Mouse (Mus musculus): ENCODE measurements around the gene Naf1.

DNA sequence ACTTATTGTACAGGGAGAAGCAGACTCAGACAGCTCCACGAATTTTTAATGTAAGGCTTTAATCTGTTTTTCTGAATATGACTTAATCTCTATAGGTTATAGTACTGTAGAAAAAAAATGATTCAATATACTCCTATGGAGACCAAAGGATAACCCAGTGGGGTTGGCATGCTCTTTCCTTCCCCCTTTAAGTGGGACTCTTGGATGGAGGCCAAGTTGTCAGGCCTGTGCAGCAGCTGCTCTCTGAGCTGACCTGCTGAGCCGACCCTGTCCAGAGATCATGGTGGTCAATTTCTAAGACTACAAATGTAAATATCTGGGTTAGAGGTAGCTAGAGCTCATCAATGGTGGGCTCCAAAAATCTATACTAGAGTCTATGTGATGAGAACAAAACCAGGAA, 45.0 kb downstream of the Naf1 start:
- no peak for TF ChIP-seq GATA1 (IDR thresholded peaks at IDR 0.05; ENCODE audit: low read length)
- no peak for TF ChIP-seq TAL1 (IDR thresholded peaks at IDR 0.05; ENCODE audit: low read length)
